Mouse (Mus musculus) cortical plate, adult 2 months (tissue): ENCODE results near the gene Anapc15-ps.

Source experiments
- CTCF ChIP-seq: fragments of 200-500 bp; IDR thresholded peaks from 2 replicates; pipeline ENCODE4 v1.5.1; 2011; ENCODE audit warnings: mild to moderate bottlenecking, control low read depth, low read length; ENCODE audit not compliant: insufficient read depth; ENCODE audit errors: extremely low read depth
- POLR2A ChIP-seq: fragments of 200-500 bp; IDR thresholded peaks from 2 replicates; pipeline ENCODE4 v1.6.1; 2011; ENCODE audit warnings: mild to moderate bottlenecking, low read length, control low read depth; ENCODE audit not compliant: insufficient read depth; ENCODE audit errors: extremely low read depth

GRCm38 (mm10) chr10:95660356-95660755 lies 12.9 kb downstream of the Anapc15-ps start:
- TF ChIP-seq CTCF (no peak), POLR2A (no peak)
